Mouse (Mus musculus) embryonic facial prominence, embryonic 11.5 days (tissue): ENCODE measurements around the gene Gm21650. TPM values are rescaled to one million over a fixed set of nuclear protein-coding genes. Genes with fewer than 3 reads are reported as not detected.
"Not testable (repeated sequence)": the region's sequence is repeated elsewhere in the genome, so short reads cannot be mapped to it uniquely, and the experiment has no call there.

ENCODE experiments used
- ATAC-seq: fragments of 200-750 bp; cut with Nextera tagmentation; replicated peaks from 2 replicates; pipeline ENCODE4 v1.8.0; 2017; ENCODE audit warnings: low read depth; ENCODE audit not compliant: insufficient number of reproducible peaks, low FRiP score, low TSS enrichment
- DNase-seq: peaks from one replicate; pipeline ENCODE4 v3.0.0-alpha.2; 2015; ENCODE audit warnings: low spot score
- H3K27ac ChIP-seq: fragments of 300-500 bp; sonication (generic); replicated peaks from 2 replicates; pipeline ENCODE4 v1.5.1; 2014; ENCODE audit warnings: mild to moderate bottlenecking, low read depth, low read length, control low read depth
- H3K27me3 ChIP-seq: fragments of 300-500 bp; sonication (generic); 2 replicates; pipeline ENCODE4 v1.6.1; 2014; ENCODE audit warnings: mild to moderate bottlenecking, low read length, moderate library complexity, mixed read lengths; ENCODE audit not compliant: control insufficient read depth, insufficient read depth
- H3K36me3 ChIP-seq: fragments of 300-500 bp; sonication (generic); replicated peaks from 2 replicates; pipeline ENCODE4 v1.6.1; 2014; ENCODE audit warnings: low read depth, mild to moderate bottlenecking, low read length, moderate library complexity, mixed read lengths; ENCODE audit not compliant: control insufficient read depth, insufficient read depth
- H3K4me1 ChIP-seq: fragments of 300-500 bp; sonication (generic); 2 replicates; pipeline ENCODE4 v1.6.1; 2014; ENCODE audit warnings: low read length, mixed read lengths; ENCODE audit not compliant: control insufficient read depth, insufficient read depth
- H3K4me2 ChIP-seq: fragments of 300-500 bp; sonication (generic); 2 replicates; pipeline ENCODE4 v1.6.1; 2014; ENCODE audit warnings: low read depth, mild to moderate bottlenecking, control low read depth, low read length, moderate library complexity
- H3K4me3 ChIP-seq: fragments of 300-500 bp; sonication (generic); 2 replicates; pipeline ENCODE4 v1.5.1; 2014; ENCODE audit warnings: low read depth, low read length, control low read depth
- H3K9ac ChIP-seq: fragments of 300-500 bp; sonication (generic); replicated peaks from 2 replicates; pipeline ENCODE4 v1.6.1; 2014; ENCODE audit warnings: mild to moderate bottlenecking, control low read depth, low read length
- H3K9me3 ChIP-seq: fragments of 300-500 bp; sonication (generic); replicated peaks from 2 replicates; pipeline ENCODE4 v1.6.1; 2016; ENCODE audit warnings: mild to moderate bottlenecking, low read length, inconsistent platforms, mixed read lengths; ENCODE audit not compliant: control insufficient read depth
- WGBS: fragments of 180-500 bp; shearing (Covaris S2); extraction: QIAGEN DNeasy Blood & Tissue Kit; methylation state at CpG from one replicate; pipeline ENCODE4 v1.1.7; 2014; 5-methylcytosine and 5-hydroxymethylcytosine counted together
- polyA plus RNA-seq: library from polyadenylated mRNA; unstranded; fragments of >200 nt; fragmentation: Nextera tagmentation; extraction: Ambion mirVana; gene quantifications from 2 replicates; pipeline ENCODE4 v1.2.1, GENCODE M21; 2014

Gm21650 gene
- not detected in 2 replicates for polyA plus RNA-seq

DNA sequence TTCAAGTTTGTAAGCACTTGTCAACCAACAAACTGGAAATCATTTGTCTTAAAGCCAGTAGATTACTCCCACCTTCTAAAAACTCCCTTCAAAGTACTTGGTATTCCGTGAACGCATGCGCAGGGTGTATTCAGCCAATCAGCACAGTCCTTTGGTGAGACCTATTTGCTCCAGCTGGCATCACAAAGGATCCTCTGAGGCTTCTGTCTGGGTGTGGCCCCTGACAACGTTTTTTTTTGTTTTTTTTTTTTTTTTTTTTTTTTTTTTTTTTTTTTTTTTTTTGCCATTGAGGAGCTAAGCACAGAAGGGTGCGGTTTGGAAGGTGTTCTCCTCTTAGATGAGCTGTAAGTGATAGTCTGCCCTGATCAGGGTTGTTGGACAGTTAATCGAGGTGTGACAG lies at the start of gene Gm21650:
Gene Gm21650 (plus strand): TSS at position 301 of the 400 bp plus-strand sequence.
- DNase-seq, ATAC-seq, H3K9ac ChIP-seq, H3K36me3 ChIP-seq, H3K4me1 ChIP-seq, H3K4me3 ChIP-seq, H3K4me2 ChIP-seq, H3K27ac ChIP-seq, H3K9me3 ChIP-seq, H3K27me3 ChIP-seq: not testable (repeated sequence)
- no CpG with 5 or more reads among the region's 6 CpGs for WGBS
